Mouse (Mus musculus) neural tube, embryonic 12.5 days (tissue): Measurements from ENCODE around the gene Glmn. TPM values are rescaled to one million over a fixed set of nuclear protein-coding genes. Genes with fewer than 3 reads are reported as not detected.

Experiments
- ATAC-seq: fragments of 200-750 bp; cut with Nextera tagmentation; 2 replicates; pipeline ENCODE4 v1.8.0; 2017; ENCODE audit warnings: low read depth, mild to moderate bottlenecking, moderate TSS enrichment, moderate library complexity; ENCODE audit not compliant: low FRiP score
- H3K27ac ChIP-seq: fragments of 300-500 bp; sonication (generic); 2 replicates; pipeline ENCODE4 v1.5.1; 2016
- H3K27me3 ChIP-seq: fragments of 300-500 bp; sonication (generic); replicated peaks from 2 replicates; pipeline ENCODE4 v1.6.1; 2016; ENCODE audit warnings: mild to moderate bottlenecking
- H3K36me3 ChIP-seq: fragments of 300-500 bp; sonication (generic); 2 replicates; pipeline ENCODE4 v1.6.1; 2016; ENCODE audit warnings: mild to moderate bottlenecking
- H3K4me1 ChIP-seq: fragments of 300-500 bp; sonication (generic); 2 replicates; pipeline ENCODE4 v1.6.1; 2016
- H3K4me2 ChIP-seq: fragments of 300-500 bp; sonication (generic); replicated peaks from 2 replicates; pipeline ENCODE4 v1.6.1; 2016; ENCODE audit warnings: mild to moderate bottlenecking
- H3K4me3 ChIP-seq: fragments of 300-500 bp; sonication (generic); 2 replicates; pipeline ENCODE4 v1.5.1; 2016
- H3K9ac ChIP-seq: fragments of 300-500 bp; sonication (generic); 2 replicates; pipeline ENCODE4 v1.6.1; 2016; ENCODE audit warnings: mild to moderate bottlenecking
- H3K9me3 ChIP-seq: fragments of 300-500 bp; sonication (generic); 2 replicates; pipeline ENCODE4 v1.6.1; 2016; ENCODE audit warnings: mild to moderate bottlenecking
- WGBS: fragments of 180-500 bp; shearing (Covaris S2); methylation state at CpG from one replicate; pipeline ENCODE4 v1.1.7; 2016; 5-methylcytosine and 5-hydroxymethylcytosine counted together
- polyA plus RNA-seq: library from polyadenylated mRNA; unstranded; fragments of >200 nt; fragmentation: Nextera tagmentation; extraction: Ambion mirVana; gene quantifications from 2 replicates; pipeline ENCODE4 v1.2.1, GENCODE M21; 2016

Glmn gene
- polyA plus RNA-seq = 33.3 and 34.2 TPM in 2 replicates

DNA sequence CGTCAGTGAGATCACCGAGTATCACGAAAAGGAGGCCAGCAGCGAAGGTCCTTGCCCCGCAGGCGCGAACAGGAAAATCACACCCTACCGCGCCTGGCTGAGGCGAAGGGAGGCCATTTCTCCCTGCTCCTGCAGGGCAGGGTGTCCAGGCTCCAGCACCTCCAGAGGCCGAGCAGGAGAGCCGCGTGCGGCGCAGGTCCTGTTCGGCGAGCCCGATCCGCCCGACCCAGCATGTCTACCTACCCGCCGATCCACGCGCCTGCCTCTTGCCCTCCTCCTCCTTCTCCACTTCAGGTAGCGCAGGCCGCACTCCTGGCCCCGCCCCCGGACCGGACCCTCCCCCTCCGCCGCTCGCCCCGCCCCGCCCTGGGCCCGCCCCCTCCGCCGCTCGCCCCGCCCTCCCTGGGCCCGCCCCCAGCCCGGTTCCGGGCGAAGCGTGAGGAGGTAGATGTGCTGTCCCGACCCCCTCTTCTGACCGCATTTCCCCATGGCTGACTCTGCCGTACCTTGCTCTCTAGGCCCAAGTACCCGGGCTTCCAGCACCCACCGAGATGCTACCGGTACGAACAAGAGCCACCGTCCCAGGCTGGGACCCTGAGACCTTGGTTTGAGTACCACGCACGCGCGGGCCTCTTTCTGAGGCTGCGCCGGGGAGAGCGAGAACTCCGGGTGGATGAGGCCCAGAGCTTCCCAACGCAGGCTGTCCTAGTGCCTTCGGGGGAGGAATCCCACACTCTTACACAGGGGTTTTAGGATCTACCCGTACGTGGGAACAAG, at the start of gene Glmn, which contains the start of gene Rpap2:
Glmn (minus strand) TSS at position 588 of the 777 bp plus-strand sequence.
Rpap2 (plus strand) TSS at position 73 of the 777 bp plus-strand sequence.
- Histone ChIP-seq H3K27me3 (no peaks in the 10 kb centered on the region), H3K4me1 (no peaks in the 10 kb centered on the region), H3K9me3 (no peaks in the 10 kb centered on the region), H3K36me3 (peaks cover 14% of the 10 kb centered on the region), H3K4me3 (peak within 1 kb of the TSS; percentile 76), H3K9ac (peak within 1 kb of the TSS; percentile 83), H3K4me2 (peak within 1 kb of the TSS; percentile 55), H3K27ac (peak within 1 kb of the TSS; percentile 54)
- peak; percentile 97 for ATAC-seq
- under 1% methylated on average over 52 of the region's 64 CpGs for WGBS

GRCm38 (mm10) chr5:107645935-107646334, 48.2 kb upstream of the Glmn start:
- H3K27ac ChIP-seq = no peak overlapping the region
- no peaks in the 10 kb centered on the region for H3K4me1 ChIP-seq
- 92% methylated on average over 2 of the region's 2 CpGs for WGBS
- H3K36me3 ChIP-seq = 0 out of 2 replicates have a peak, but pooled peaks cover 3% of the 10 kb centered on the region
- no peak overlapping the region for H3K4me2 ChIP-seq
- no peak for ATAC-seq
- no peaks in the 10 kb centered on the region for H3K9me3 ChIP-seq
- H3K27me3 ChIP-seq = no peaks in the 10 kb centered on the region
- H3K4me3 ChIP-seq = no peak overlapping the region
- no peak overlapping the region for H3K9ac ChIP-seq

GRCm38 (mm10) chr5:107644595-107644994, 46.9 kb upstream of the Glmn start:
- Histone ChIP-seq H3K27ac (no peak overlapping the region), H3K4me1 (no peaks in the 10 kb centered on the region), H3K27me3 (no peaks in the 10 kb centered on the region), H3K9me3 (no peaks in the 10 kb centered on the region), H3K4me3 (no peak overlapping the region), H3K4me2 (no peak overlapping the region), H3K36me3 (0 out of 2 replicates have a peak, but pooled peaks cover 3% of the 10 kb centered on the region), H3K9ac (no peak overlapping the region)
- no peak for ATAC-seq
- 89% methylated on average over 2 of the region's 2 CpGs for WGBS

- ATAC-seq = no peak
- Histone ChIP-seq H3K4me2 (no peak overlapping the region), H3K36me3 (0 out of 2 replicates have a peak, but pooled peaks cover 6% of the 10 kb centered on the region), H3K27me3 (no peaks in the 10 kb centered on the region), H3K9me3 (no peaks in the 10 kb centered on the region), H3K4me3 (no peak overlapping the region), H3K9ac (no peak overlapping the region), H3K27ac (no peak overlapping the region), H3K4me1 (no peaks in the 10 kb centered on the region)
- WGBS = 90% methylated on average over 8 of the region's 8 CpGs
Observed at GRCm38 (mm10) chr5:107638366-107638765, 40.7 kb upstream of the Glmn start.

DNA sequence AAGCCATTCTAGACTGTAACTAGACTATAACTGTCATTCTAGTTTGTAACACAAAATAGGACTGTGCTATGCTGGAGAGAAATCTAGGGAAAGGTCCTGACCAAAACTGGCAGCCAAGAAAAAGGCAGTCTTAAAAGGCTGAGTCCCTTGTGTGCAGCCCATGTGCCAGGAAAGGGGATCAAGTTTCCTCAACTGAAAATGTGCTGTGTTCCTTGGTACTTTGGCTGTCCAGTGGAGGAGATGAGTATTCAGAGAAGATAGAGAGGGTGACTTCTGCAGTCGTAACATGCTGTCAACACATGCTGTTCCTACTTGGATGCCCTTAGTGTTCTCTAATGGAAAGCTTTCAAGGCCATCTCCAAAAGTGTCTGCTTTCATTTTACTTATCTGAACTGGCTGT, 39.4 kb upstream of the Glmn start:
- Histone ChIP-seq H3K36me3 (0 out of 2 replicates have a peak, but pooled peaks cover 4% of the 10 kb centered on the region), H3K9me3 (no peaks in the 10 kb centered on the region)
- WGBS = 79% methylated on average over 1 of the region's 1 CpGs

GRCm38 (mm10) chr5:107633651-107634050, 36.0 kb upstream of the Glmn start:
- ATAC-seq = no peak
- Histone ChIP-seq H3K27ac (no peak overlapping the region), H3K4me1 (no peaks in the 10 kb centered on the region), H3K9ac (no peak overlapping the region), H3K4me3 (no peak overlapping the region), H3K9me3 (no peaks in the 10 kb centered on the region), H3K36me3 (peaks cover 6% of the 10 kb centered on the region; the same call in 1 of the 2 replicates), H3K27me3 (no peaks in the 10 kb centered on the region), H3K4me2 (no peak overlapping the region)
- 93% methylated on average over 4 of the region's 4 CpGs for WGBS

More for the DNA sequence above, 39.4 kb upstream of the Glmn start:
- H3K27me3 ChIP-seq = no peaks in the 10 kb centered on the region
- no peak overlapping the region for H3K9ac ChIP-seq
- no peak for ATAC-seq
- no peak overlapping the region for H3K27ac ChIP-seq
- H3K4me3 ChIP-seq = no peak overlapping the region
- H3K4me2 ChIP-seq = no peak overlapping the region
- no peaks in the 10 kb centered on the region for H3K4me1 ChIP-seq

DNA sequence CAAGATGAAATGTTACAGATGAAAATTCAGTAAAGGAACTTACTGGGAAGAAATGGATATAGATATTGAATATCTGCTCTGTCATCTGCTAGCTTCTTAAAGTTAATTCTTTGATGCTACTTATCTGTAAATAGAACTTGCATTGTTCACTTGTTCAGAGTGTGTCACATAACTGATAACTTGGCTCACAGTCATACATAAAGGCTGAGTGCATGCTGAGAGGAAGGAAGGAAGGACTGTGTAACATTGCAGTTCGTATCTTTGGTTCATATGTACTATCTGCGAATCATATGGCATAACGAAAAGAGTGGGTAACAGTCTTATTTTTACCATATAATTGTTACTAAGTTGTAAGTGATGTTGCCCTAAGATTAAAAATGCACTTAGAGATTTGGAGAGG, 23.6 kb upstream of the Glmn start:
- ATAC-seq = no peak
- peaks cover 36% of the 10 kb centered on the region for H3K36me3 ChIP-seq
- no peaks in the 10 kb centered on the region for H3K27me3 ChIP-seq
- no peak overlapping the region for H3K4me3 ChIP-seq
- no peaks in the 10 kb centered on the region for H3K9me3 ChIP-seq
- H3K4me2 ChIP-seq = no peak overlapping the region
- no peak overlapping the region for H3K27ac ChIP-seq
- H3K4me1 ChIP-seq = no peaks in the 10 kb centered on the region
- 97% methylated on average over 3 of the region's 3 CpGs for WGBS
- no peak overlapping the region for H3K9ac ChIP-seq

- Histone ChIP-seq H3K27ac (no peak overlapping the region), H3K4me3 (no peak overlapping the region), H3K4me1 (no peaks in the 10 kb centered on the region), H3K4me2 (no peak overlapping the region), H3K36me3 (peaks cover 42% of the 10 kb centered on the region), H3K27me3 (no peaks in the 10 kb centered on the region), H3K9ac (no peak overlapping the region), H3K9me3 (no peaks in the 10 kb centered on the region)
- ATAC-seq = no peak
- 79% methylated on average over 6 of the region's 6 CpGs for WGBS
Observed at GRCm38 (mm10) chr5:107617986-107618385, 20.3 kb upstream of the Glmn start.

- no peak overlapping the region for H3K4me2 ChIP-seq
- peaks cover 29% of the 10 kb centered on the region for H3K36me3 ChIP-seq
- peak; percentile 48; the same call in 1 of the 2 replicates for ATAC-seq
- 5% methylated on average over 2 of the region's 2 CpGs for WGBS
- H3K9me3 ChIP-seq = no peaks in the 10 kb centered on the region
- no peak overlapping the region for H3K9ac ChIP-seq
- no peak overlapping the region for H3K4me3 ChIP-seq
- H3K4me1 ChIP-seq = no peaks in the 10 kb centered on the region
- H3K27me3 ChIP-seq = no peaks in the 10 kb centered on the region
- H3K27ac ChIP-seq = no peak overlapping the region
Observed at GRCm38 (mm10) chr5:107611224-107611623, 13.5 kb upstream of the Glmn start.

DNA sequence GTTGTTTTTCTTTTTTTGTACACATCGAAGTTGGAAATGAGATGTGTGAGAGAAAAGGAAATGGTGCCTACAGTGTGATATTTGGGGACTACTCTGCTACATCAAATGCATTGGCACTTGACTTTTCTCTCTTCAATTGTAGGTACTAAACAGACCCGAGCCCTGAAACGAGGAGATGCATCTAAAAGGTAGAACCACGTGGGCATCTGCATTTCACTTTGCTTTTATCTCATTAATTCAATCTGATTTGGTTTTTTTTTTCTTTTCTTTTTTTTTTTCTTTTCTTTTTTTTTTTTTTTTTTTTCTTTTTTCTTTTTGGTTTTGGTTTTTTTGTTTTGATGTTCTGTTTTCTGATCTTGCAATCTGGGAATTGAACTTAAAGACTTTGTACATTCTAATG, 692 bp upstream of the Glmn start:
- no peak overlapping the region for H3K9ac ChIP-seq
- no peaks in the 10 kb centered on the region for H3K9me3 ChIP-seq
- H3K36me3 ChIP-seq = peaks cover 17% of the 10 kb centered on the region
- H3K4me3 ChIP-seq = no peak overlapping the region; the same call in 1 of the 2 replicates
- H3K4me2 ChIP-seq = peak overlapping the region; percentile 55
- no peaks in the 10 kb centered on the region for H3K4me1 ChIP-seq
- ATAC-seq = no peak
- 17% methylated on average over 4 of the region's 4 CpGs for WGBS
- H3K27me3 ChIP-seq = no peaks in the 10 kb centered on the region
- no peak overlapping the region for H3K27ac ChIP-seq

DNA sequence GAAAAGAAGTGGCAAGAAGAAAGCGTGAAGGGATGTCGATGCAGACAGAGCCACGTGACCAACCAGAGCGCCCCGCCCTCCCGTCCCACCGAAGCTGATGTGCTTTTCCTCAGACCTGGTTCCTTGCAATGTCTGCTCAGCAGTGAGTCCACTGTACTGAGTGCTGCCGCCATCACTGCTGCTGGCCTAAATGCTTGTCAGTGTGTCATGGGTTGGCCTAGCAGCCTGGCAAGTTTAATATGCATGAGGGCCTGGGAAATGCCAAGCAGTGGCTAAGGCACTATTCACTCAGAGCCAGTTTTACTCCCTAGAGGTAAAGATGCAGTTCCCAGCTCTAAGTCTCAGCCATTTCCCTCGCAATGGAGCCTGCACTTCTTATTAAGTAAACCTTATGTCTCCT, 28.5 kb downstream of the Glmn start:
- WGBS = 94% methylated on average over 9 of the region's 9 CpGs
- no peak for ATAC-seq
- peaks cover 47% of the 10 kb centered on the region for H3K36me3 ChIP-seq

GRCm38 (mm10) chr5:107556969-107557368, 40.7 kb downstream of the Glmn start:
- no peak for ATAC-seq
- H3K27ac ChIP-seq = no peak overlapping the region
- no peak overlapping the region for H3K4me3 ChIP-seq
- H3K4me2 ChIP-seq = no peak overlapping the region
- H3K36me3 ChIP-seq = peaks cover 33% of the 10 kb centered on the region
- no peak overlapping the region for H3K9ac ChIP-seq
- 81% methylated on average over 3 of the region's 3 CpGs for WGBS
- H3K27me3 ChIP-seq = no peaks in the 10 kb centered on the region
- no peaks in the 10 kb centered on the region for H3K9me3 ChIP-seq
- H3K4me1 ChIP-seq = no peaks in the 10 kb centered on the region

More for the DNA sequence above, 28.5 kb downstream of the Glmn start:
- no peak overlapping the region for H3K4me2 ChIP-seq
- H3K27ac ChIP-seq = no peak overlapping the region
- H3K4me1 ChIP-seq = no peaks in the 10 kb centered on the region
- no peak overlapping the region for H3K4me3 ChIP-seq
- H3K9ac ChIP-seq = no peak overlapping the region
- no peaks in the 10 kb centered on the region for H3K9me3 ChIP-seq
- H3K27me3 ChIP-seq = no peaks in the 10 kb centered on the region
